Mouse (Mus musculus) bone marrow macrophage, adult 2 months (primary cell): ENCODE data around the gene Myh9.

ENCODE experiments used
- CTCF ChIP-seq: IDR thresholded peaks from 2 replicates; pipeline ENCODE4 v1.5.1; 2012; ENCODE audit warnings: low read depth, mild to moderate bottlenecking, low read length, moderate library complexity
- POLR2A ChIP-seq: IDR thresholded peaks from 2 replicates; pipeline ENCODE4 v1.6.1; 2012; ENCODE audit warnings: mild to moderate bottlenecking, low read depth, low read length, borderline replicate concordance

- no peak for TF ChIP-seq CTCF
- no peak for TF ChIP-seq POLR2A
Observed at GRCm38 (mm10) chr15:77847108-77847507, 5.1 kb upstream of the Myh9 start.
